Mouse (Mus musculus): ENCODE data around the gene Gipc2. TPM values are rescaled to one million over a fixed set of nuclear protein-coding genes. Genes with fewer than 3 reads are reported as not detected.
"Not testable (repeated sequence)": the region's sequence is repeated elsewhere in the genome, so short reads cannot be mapped to it uniquely, and the experiment has no call there.

Gene Gipc2
- total RNA-seq, 2 experiments from 2014 or later = 0.69 to 0.75 TPM

GRCm38 (mm10) chr3:152202942-152203341 lies 36.9 kb upstream of the Gipc2 start:
- intact Hi-C loops (cut with DNase I) = no loop called here
- Histone ChIP-seq H3K4me3 (no peak overlapping the region), H3K27ac (no peak overlapping the region)
- DNase-seq = no peak
- no peak for TF ChIP-seq CTCF (IDR thresholded peaks at IDR 0.05)

DNA sequence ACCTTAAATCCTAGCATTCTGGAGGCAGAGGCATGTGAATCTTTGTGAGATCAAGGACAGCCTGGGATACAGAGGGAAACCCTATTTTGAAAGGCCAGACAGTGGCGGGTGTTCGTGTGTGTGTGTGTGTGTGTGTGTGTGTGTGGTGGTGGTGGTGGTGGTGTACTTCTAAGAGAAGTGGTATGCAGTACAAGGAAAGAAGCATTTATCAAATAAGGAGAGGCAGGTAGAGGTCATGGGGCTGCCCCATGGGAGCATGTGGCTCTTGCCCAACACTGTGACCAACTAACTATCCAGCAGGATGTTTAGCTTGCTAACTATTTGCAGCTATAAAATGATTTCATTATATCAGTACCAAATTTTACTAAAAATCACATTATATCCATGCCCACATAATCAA lies 35.6 kb upstream of the Gipc2 start:
- no peak overlapping the region for H3K27ac ChIP-seq
- DNase-seq = no peak

GRCm38 (mm10) chr3:152201181-152201580 lies 35.2 kb upstream of the Gipc2 start:
- no peak for DNase-seq
- TF ChIP-seq CTCF (IDR thresholded peaks at IDR 0.05) = no peak
- Histone ChIP-seq H3K27ac (no peak overlapping the region), H3K4me3 (no peak overlapping the region)
- intact Hi-C loops (cut with DNase I) = no loop called here

More for the DNA sequence above, 35.6 kb upstream of the Gipc2 start:
- no peak overlapping the region for H3K4me3 ChIP-seq
- TF ChIP-seq CTCF (IDR thresholded peaks at IDR 0.05) = no peak
- intact Hi-C loops (cut with DNase I) = no loop called here

GRCm38 (mm10) chr3:152199125-152199524 lies 33.1 kb upstream of the Gipc2 start:
- intact Hi-C loops (cut with DNase I) = no loop called here
- Histone ChIP-seq H3K4me3 (no peak overlapping the region), H3K27ac (no peak overlapping the region)
- no peak for DNase-seq
- no peak for TF ChIP-seq CTCF (IDR thresholded peaks at IDR 0.05)

GRCm38 (mm10) chr3:152197246-152197645 lies 31.2 kb upstream of the Gipc2 start:
- H3K27ac ChIP-seq; intact Hi-C loops (cut with DNase I); H3K4me3 ChIP-seq; DNase-seq: not testable (repeated sequence)

- peak overlapping the region; percentile 76 for H3K4me3 ChIP-seq
- peak; percentile 89 for DNase-seq
- intact Hi-C loops (cut with DNase I) = loop anchor here (2.0 kb wide), 3 partner anchors 17 to 83 kb away; partner anchors contain the start of genes Dnajb4 and Fubp1
- no peak for TF ChIP-seq CTCF (IDR thresholded peaks at IDR 0.05)
- peak overlapping the region; percentile 93 for H3K27ac ChIP-seq
Measured at GRCm38 (mm10) chr3:152193635-152194097, 27.6 kb upstream of the Gipc2 start.

GRCm38 (mm10) chr3:152193177-152193576 lies 27.1 kb upstream of the Gipc2 start:
- peak overlapping the region; percentile 93 for H3K27ac ChIP-seq
- TF ChIP-seq CTCF (IDR thresholded peaks at IDR 0.05) = no peak
- H3K4me3 ChIP-seq = peak overlapping the region; percentile 76
- intact Hi-C loops (cut with DNase I) = loop anchor here (2.0 kb wide), 3 partner anchors 18 to 82 kb away; partner anchors contain the start of genes Dnajb4 and Fubp1
- no peak for DNase-seq

DNA sequence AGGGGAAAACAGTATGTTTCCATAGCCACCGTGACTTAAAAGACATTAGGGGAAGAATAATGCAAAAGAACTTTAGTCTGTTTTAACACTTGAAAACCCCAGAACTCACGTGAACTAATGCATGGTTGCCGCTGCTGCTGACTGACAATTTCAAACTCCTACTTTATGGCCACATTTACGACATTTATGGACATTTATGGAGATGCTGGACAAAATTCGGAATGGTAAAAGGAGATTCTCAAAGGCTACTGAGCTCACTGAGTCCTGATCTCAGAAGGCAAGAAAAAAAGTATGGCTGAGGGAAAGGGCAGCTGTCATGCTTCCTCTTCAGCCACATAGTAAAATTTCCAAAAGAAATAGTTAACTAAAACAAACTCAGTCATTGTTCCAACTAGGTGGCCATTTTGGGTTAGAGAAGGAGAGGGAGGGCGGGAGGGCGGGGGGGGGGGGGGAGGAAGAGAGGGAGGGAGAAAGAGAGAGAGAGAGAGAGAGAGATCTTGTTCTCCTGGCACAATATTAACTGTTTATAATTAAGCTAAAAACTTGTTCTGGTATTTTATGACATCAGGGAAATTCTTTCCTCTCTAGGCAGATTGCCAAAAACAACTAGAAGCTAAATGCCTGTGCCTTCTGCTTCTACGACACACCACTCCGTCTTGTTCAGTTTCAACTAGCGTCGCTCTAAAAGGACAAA lies 26.4 kb upstream of the Gipc2 start:
- H3K4me3 ChIP-seq = peak overlapping the region; percentile 76
- no peak for DNase-seq
- H3K27ac ChIP-seq = peak overlapping the region; percentile 93
- intact Hi-C loops (cut with DNase I) = loop anchor here (2.0 kb wide), 3 partner anchors 18 to 82 kb away; partner anchors contain the start of genes Dnajb4 and Fubp1
- TF ChIP-seq CTCF (IDR thresholded peaks at IDR 0.05) = no peak

GRCm38 (mm10) chr3:152191791-152192237 lies 25.8 kb upstream of the Gipc2 start:
- TF ChIP-seq CTCF (IDR thresholded peaks at IDR 0.05) = no peak
- Histone ChIP-seq H3K27ac (peak overlapping the region; percentile 93), H3K4me3 (peak overlapping the region; percentile 76)
- DNase-seq = peak; percentile 73
- intact Hi-C loops (cut with DNase I) = loop anchor here (2.0 kb wide), 4 partner anchors 19 to 81 kb away; partner anchors contain the start of genes Dnajb4 and Fubp1

DNA sequence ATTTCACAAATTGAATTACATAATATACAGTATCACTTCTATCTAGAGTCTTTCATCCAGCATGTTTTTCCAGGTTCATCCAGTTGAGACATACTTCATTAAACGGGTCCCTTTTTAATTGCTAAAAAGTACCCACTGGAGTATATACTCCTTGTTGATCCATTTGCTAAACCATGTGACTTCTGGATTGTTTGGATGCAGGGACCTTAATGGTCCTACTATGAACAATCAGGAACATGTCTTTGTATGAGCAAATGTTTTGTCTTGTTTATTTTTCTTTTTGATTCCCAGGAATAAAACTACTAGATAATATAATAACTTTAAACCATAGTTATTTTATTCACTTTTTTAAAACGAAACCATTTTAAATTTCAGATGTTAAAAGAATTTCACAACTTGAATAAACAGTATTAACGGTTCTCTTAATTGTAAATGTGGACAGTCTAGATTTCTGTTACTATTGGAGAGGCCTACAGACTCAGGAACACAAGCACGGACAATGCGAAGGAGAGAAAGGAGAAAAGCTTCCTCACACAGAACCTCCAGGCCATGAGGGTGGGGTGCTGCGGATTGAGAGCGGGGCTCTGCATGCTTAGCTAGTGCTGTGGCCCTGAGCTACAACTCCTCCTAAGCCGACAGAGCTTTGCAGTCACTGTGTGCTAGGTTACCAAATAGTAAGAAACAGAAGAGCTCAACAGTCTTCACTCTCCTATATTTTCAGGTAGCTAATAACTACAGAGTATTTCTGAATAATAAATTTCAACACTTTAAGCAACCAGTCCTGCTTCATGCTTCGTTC lies 24.8 kb upstream of the Gipc2 start:
- intact Hi-C loops (cut with DNase I) = loop anchor here (2.0 kb wide), 1 partner anchor 40 kb away; no protein-coding TSS in a partner anchor
- TF ChIP-seq CTCF (IDR thresholded peaks at IDR 0.05) = no peak
- Histone ChIP-seq H3K27ac (peak overlapping the region; percentile 93), H3K4me3 (peak overlapping the region; percentile 76)
- no peak for DNase-seq

DNA sequence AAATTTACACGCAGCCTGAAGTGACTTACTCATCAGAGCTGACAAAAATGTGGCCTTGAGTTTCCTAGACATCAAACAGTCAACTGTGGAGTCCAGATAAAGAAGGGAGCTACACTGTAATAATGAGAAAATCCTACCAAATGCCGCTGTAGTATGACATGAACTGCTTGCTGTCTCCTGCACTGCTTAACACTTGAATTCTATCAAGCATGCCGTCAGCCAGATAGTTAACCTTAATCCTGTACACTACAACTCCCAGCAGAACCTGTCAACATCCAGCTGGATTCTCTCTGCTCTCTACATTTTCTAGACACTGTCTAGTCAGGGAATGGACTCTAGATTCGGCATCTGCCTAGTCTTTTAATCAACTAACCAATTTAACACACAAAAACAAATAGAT lies 23.3 kb upstream of the Gipc2 start:
- Histone ChIP-seq H3K4me3 (peak overlapping the region; percentile 76), H3K27ac (peak overlapping the region; percentile 48)
- DNase-seq = no peak
- intact Hi-C loops (cut with DNase I) = no loop called here
- no peak for TF ChIP-seq CTCF (IDR thresholded peaks at IDR 0.05)

DNA sequence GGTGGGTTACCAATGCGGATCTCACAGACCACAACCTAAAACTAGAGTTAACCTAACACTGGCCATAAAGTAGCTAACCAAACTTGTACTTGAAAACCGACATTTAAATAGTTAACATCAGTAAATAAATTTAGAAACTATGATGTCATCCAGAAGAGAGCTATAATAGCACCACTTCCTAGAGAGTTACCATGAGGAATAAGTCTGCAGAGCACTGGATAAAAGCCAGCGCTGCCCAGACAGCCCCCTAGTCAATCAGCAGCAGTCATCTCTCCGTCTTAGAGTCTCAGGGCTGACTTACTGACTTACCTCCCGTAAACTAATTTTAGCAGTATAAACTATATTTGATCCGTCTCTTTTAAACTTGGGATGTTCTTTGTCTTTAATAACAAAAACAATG lies 20.1 kb upstream of the Gipc2 start:
- peak overlapping the region; percentile 8; the same call in 1 of the 2 replicates for H3K4me3 ChIP-seq
- H3K27ac ChIP-seq = no peak overlapping the region
- intact Hi-C loops (cut with DNase I) = no loop called here
- TF ChIP-seq CTCF (IDR thresholded peaks at IDR 0.05) = no peak
- peak; percentile 23 for DNase-seq

DNA sequence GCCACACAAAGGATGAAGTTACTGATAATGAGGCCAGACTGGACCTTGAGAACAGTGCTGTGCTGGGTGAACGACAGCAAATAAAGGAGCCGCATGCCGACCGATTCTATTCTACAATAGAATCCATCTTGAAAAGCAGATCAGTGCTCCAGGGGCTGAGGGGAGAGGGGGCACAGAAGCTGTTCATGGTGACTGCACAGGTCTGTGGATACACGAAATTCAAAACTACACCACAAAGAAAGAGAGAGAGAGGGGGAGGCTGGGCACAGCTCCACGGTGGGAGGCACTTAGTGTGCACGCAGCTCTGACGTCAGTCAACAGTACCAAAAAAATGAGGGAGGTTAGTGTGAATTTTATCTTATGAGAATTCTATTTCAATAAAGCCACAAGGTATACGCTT lies 17.5 kb upstream of the Gipc2 start:
- intact Hi-C loops (cut with DNase I) = no loop called here
- Histone ChIP-seq H3K4me3 (no peak overlapping the region), H3K27ac (no peak overlapping the region)
- no peak for TF ChIP-seq CTCF (IDR thresholded peaks at IDR 0.05)
- DNase-seq = no peak
